Mouse (Mus musculus) heart, adult 2 months (tissue): ENCODE measurements around the gene Fnbp4.

Experiments used
- CTCF ChIP-seq: fragments of 200-600 bp; IDR thresholded peaks from 2 replicates; pipeline ENCODE4 v1.8.1; 2022; ENCODE audit warnings: antibody characterized with exemption, mild to moderate bottlenecking, moderate library complexity
- EP300 ChIP-seq: fragments of 200-500 bp; IDR thresholded peaks from 2 replicates; pipeline ENCODE4 v1.6.1; 2011; ENCODE audit warnings: low read depth, low read length, control low read depth; ENCODE audit not compliant: insufficient read depth
- POLR2A ChIP-seq: fragments of 200-500 bp; IDR thresholded peaks from 2 replicates; pipeline ENCODE4 v1.6.1; 2011; ENCODE audit warnings: mild to moderate bottlenecking, low read depth, low read length, control low read depth; ENCODE audit not compliant: insufficient read depth

DNA sequence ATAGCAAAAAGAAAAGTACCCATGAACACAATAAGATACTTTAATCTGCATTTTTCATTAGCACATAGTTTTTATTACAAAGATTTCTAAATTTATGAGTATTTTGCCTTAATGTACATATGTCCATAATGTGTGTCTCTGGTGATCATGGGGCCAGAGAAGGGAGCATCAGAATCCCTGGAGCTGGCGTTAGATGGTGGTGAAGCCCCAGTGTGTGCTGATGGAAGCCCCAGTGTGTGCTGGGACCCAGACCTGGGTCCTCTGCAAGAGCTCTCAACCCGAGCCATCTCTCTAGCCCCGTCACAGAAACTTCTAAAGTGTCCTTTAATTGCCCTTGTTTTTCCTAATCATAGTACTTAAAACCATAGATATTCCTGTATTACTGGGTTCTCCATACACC is 5.8 kb upstream of the Fnbp4 start:
- TF ChIP-seq CTCF (no peak), POLR2A (no peak), EP300 (no peak)
